ENCODE assay signal across 8 mouse cellular contexts in the genomic region with DNA sequence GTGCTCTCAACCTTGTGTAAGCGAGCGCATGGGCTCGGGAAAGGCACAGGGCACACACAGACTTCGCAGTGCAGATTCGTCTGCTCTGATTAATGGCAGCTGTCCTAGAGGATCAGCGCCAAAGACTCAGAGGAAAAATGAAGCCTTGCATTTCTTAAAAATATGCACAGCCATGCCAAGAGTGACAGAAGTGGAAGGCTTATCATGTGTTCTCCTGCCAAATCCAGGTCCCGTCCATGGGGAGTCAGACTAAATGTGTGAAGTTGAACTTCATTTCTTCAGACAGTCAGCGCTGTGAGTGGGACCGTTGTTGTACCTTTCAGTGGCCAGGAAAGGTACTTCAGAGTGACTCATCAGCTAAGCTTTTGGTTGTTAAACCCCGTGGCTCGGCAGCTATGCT. TPM values are rescaled to one million over a fixed set of nuclear protein-coding genes. Genes with fewer than 3 reads are reported as not detected.
A peak's percentile ranks its signal among the peaks of the same experiment; 100 is the strongest.
DNase-seq lines count a peak whose midpoint lies in the region; ATAC-seq and TF ChIP-seq lines count a peak whose summit lies in the region.

No protein-coding gene starts in this region.

- intact Hi-C loops in heart, postnatal 10 days (cut with DNase I), result no loop called here

- H3K4me3 ChIP-seq in kidney, adult 2 months (ENCODE audit: insufficient read depth, low read depth, low read length), result no peak overlapping the region

- no peak for DNase-seq in kidney, adult 2 months
- DNase-seq in kidney, postnatal 25 days, result no peak
- DNase-seq in NIH3T3 (ENCODE audit: low read depth), result peak; percentile 89
- DNase-seq in cerebellum, adult 9-11 months, result peak; percentile 69
- peak; percentile 77 to 81 for DNase-seq in heart, postnatal 10 days
- DNase-seq in c-Kit-positive CD71-positive TER-119-positive erythroid progenitor cells, embryonic 14.5 days (ENCODE audit: low spot score), result no peak
- DNase-seq in spleen, postnatal 4 days (ENCODE audit: low spot score in 2 of 2), result no peak

- peak overlapping the region; percentile 9; the same call in 1 of the 2 replicates for H3K27ac ChIP-seq in kidney, adult 2 months (ENCODE audit: insufficient read depth, low read depth, low read length)

- no peaks in the 10 kb centered on the region for H3K27me3 ChIP-seq in kidney, adult 2 months (replicated peaks; ENCODE audit: control insufficient read depth, insufficient read depth, low read length)

- no peak for TF ChIP-seq CTCF in kidney, adult 2 months (conservative IDR thresholded peaks at IDR 0.05; ENCODE audit: insufficient read depth, insufficient read length, low read depth, low read length)

- peaks cover 33% of the 10 kb centered on the region; the same call in 1 of the 2 replicates for H3K4me1 ChIP-seq in kidney, adult 2 months (ENCODE audit: control insufficient read depth, insufficient read depth, low read length)

- H3K36me3 ChIP-seq in kidney, adult 2 months (ENCODE audit: control insufficient read depth, insufficient read depth, low read length), result no peaks in the 10 kb centered on the region

- TF ChIP-seq POLR2A in kidney, adult 2 months (IDR thresholded peaks at IDR 0.05; ENCODE audit: low read depth, low read length), result no peak

- no peak for ATAC-seq in erythroid progenitor cell, adult 5-6 weeks (replicated peaks; ENCODE audit: low FRiP score, poor library complexity, severe bottlenecking)

- WGBS in kidney, adult 2 months, result 51% methylated on average over 11 of the region's 11 CpGs

RNA-seq across cellular contexts. Expression of a gene that starts 7.9 kb away (rescaled TPM):
- polyA plus RNA-seq in kidney, adult 2 months (2012; rRNA removed), result 174 and 193 TPM in 2 replicates
- 100 to 1,000 TPM; 155 to 161 TPM for total RNA-seq in heart, postnatal 10 days (2021)
- 18.7 TPM in 1 of 2 replicates, not detected in the other for total RNA-seq in erythroid progenitor cell, adult 5-6 weeks (2015; ENCODE audit: low replicate concordance)
- 2.1 and 11.6 TPM in 2 replicates for total RNA-seq in erythroid progenitor cell, adult 5-6 weeks (2017; ENCODE audit: low replicate concordance)

Comparison
In these comparisons a context has a peak if more than half of its experiments do, and no peak if none do; other contexts are left out.
1. DNase-seq: peak in NIH3T3 (single experiment), cerebellum, adult 9-11 months (single experiment) and heart, postnatal 10 days (2 of 2); none in kidney, adult 2 months (single experiment), kidney, postnatal 25 days (0 of 2), c-Kit-positive CD71-positive TER-119-positive erythroid progenitor cells, embryonic 14.5 days (single experiment) and spleen, postnatal 4 days (0 of 2).
2. RNA of a gene that starts 7.9 kb away (total RNA-seq): 155 to 161 TPM in heart, postnatal 10 days; 2.1 to 18.7 TPM in erythroid progenitor cell, adult 5-6 weeks; every median in the first group is over 4 times any median in the second.